Mouse (Mus musculus) embryonic stem cell, embryonic (primary cell): ENCODE results near the gene Tex26.

ENCODE experiments used
- CTCF ChIA-PET, 4 experiments: fragments of 300-600 bp in 2 of 4; fragments of 350-600 bp in 2 of 4; sonication (Branson Sonifier 250); formaldehyde crosslinking; loops; one replicate each; lab custom pipeline; 2022; ENCODE audit warnings: inconsistent platforms in 2 of 4; lab: Charles Lee
- POLR2A ChIA-PET, 4 experiments: fragments of 300-600 bp in 2 of 4; fragments of 350-600 bp in 2 of 4; sonication (Branson Sonifier 250); formaldehyde crosslinking; loops; one replicate each; lab custom pipeline; 2022; ENCODE audit warnings: antibody characterized with exemption in 4 of 4, inconsistent platforms in 1 of 4; lab: Charles Lee

Gene Tex26

GRCm38 (mm10) chr5:149427277-149428060 lies 12.0 kb upstream of the Tex26 start:
- CTCF ChIA-PET, result interaction anchor here (0.6 to 1.3 kb wide), 8 partner anchors 10 to 283 kb away, joined by 3 to 6 read pairs (median 4); no protein-coding TSS in a partner anchor
- POLR2A ChIA-PET, result interaction anchor here in 3 of 4 experiments (0.7 to 1.7 kb wide), 4 partner anchors 9 to 1085 kb away, joined by 3 to 4 read pairs (median 3); no protein-coding TSS in a partner anchor

GRCm38 (mm10) chr5:149428347-149428746 lies 11.1 kb upstream of the Tex26 start:
- ChIA-PET CTCF (interaction anchor here in 2 of 4 experiments (0.7 to 1.3 kb wide), 4 partner anchors 11 to 178 kb away, joined by 3 to 9 read pairs (median 4); no protein-coding TSS in a partner anchor), POLR2A (interaction anchor here in 3 of 4 experiments (0.7 to 1.7 kb wide), 5 partner anchors 10 to 1086 kb away, joined by 3 to 4 read pairs (median 3); no protein-coding TSS in a partner anchor)

- ChIA-PET POLR2A (interaction anchor here in 1 of 4 experiments (0.8 kb wide), 1 partner anchor 1087 kb away, joined by 3 read pairs; no protein-coding TSS in a partner anchor), CTCF (interaction anchor here in 2 of 4 experiments (0.7 to 1.3 kb wide), 3 partner anchors 11 to 178 kb away, joined by 3 to 9 read pairs (median 4); no protein-coding TSS in a partner anchor)
Observed at GRCm38 (mm10) chr5:149428810-149429255, 10.6 kb upstream of the Tex26 start.

GRCm38 (mm10) chr5:149429541-149429940 lies 9.9 kb upstream of the Tex26 start:
- CTCF ChIA-PET, result no interaction called here
- POLR2A ChIA-PET, result no interaction called here

GRCm38 (mm10) chr5:149430943-149431342 lies 8.5 kb upstream of the Tex26 start:
- ChIA-PET POLR2A (no interaction called here), CTCF (no interaction called here)

- ChIA-PET POLR2A (interaction anchor here in 2 of 4 experiments (0.7 to 1.5 kb wide), 3 partner anchors 9 to 311 kb away, joined by 3 to 5 read pairs (median 3); no protein-coding TSS in a partner anchor), CTCF (no interaction called here)
Observed at GRCm38 (mm10) chr5:149433618-149434017, 5.8 kb upstream of the Tex26 start.

- CTCF ChIA-PET, result interaction anchor here in 2 of 4 experiments (0.5 to 0.8 kb wide), 2 partner anchors 8 to 31 kb away, joined by 3 read pairs; no protein-coding TSS in a partner anchor
- POLR2A ChIA-PET, result interaction anchor here in 2 of 4 experiments (1.1 to 1.6 kb wide), 3 partner anchors 9 to 11 kb away, joined by 3 to 5 read pairs (median 5); no protein-coding TSS in a partner anchor
Observed at GRCm38 (mm10) chr5:149434141-149434690, 5.2 kb upstream of the Tex26 start.

- CTCF ChIA-PET, result no interaction called here
- POLR2A ChIA-PET, result interaction anchor here in 2 of 4 experiments (0.5 to 1.6 kb wide), 2 partner anchors 10 to 445 kb away, joined by 3 to 4 read pairs; no protein-coding TSS in a partner anchor
Observed at GRCm38 (mm10) chr5:149436541-149436940, 2.9 kb upstream of the Tex26 start.

GRCm38 (mm10) chr5:149437150-149437549 lies 2.3 kb upstream of the Tex26 start:
- ChIA-PET CTCF (interaction anchor here in 1 of 4 experiments (0.7 kb wide), 1 partner anchor 10 kb away, joined by 3 read pairs; no protein-coding TSS in a partner anchor), POLR2A (interaction anchor here in 1 of 4 experiments (1.6 kb wide), 1 partner anchor 9 kb away, joined by 3 read pairs; no protein-coding TSS in a partner anchor)

GRCm38 (mm10) chr5:149440180-149440573 lies 717 bp downstream of the Tex26 start:
- ChIA-PET POLR2A (interaction anchor here in 3 of 4 experiments (0.6 to 1.5 kb wide), 10 partner anchors 12 to 588 kb away, joined by 3 to 5 read pairs (median 3); no protein-coding TSS in a partner anchor), CTCF (interaction anchor here in 3 of 4 experiments (0.6 to 1.5 kb wide), 9 partner anchors 13 to 342 kb away, joined by 3 to 6 read pairs (median 3); partner anchors contain the start of gene Medag (in 1 of the 3))

GRCm38 (mm10) chr5:149441646-149442276 lies 2.3 kb downstream of the Tex26 start:
- ChIA-PET CTCF (interaction anchor here in 1 of 4 experiments (0.8 to 1.4 kb wide), 3 partner anchors 12 to 54 kb away, joined by 3 to 6 read pairs (median 4); no protein-coding TSS in a partner anchor), POLR2A (no interaction called here)

GRCm38 (mm10) chr5:149442277-149442660 lies 2.8 kb downstream of the Tex26 start:
- POLR2A ChIA-PET, result interaction anchor here in 1 of 4 experiments (1.3 kb wide), 1 partner anchor 8 kb away, joined by 5 read pairs; no protein-coding TSS in a partner anchor
- CTCF ChIA-PET, result interaction anchor here in 1 of 4 experiments (0.8 kb wide), 1 partner anchor 53 kb away, joined by 4 read pairs; no protein-coding TSS in a partner anchor

GRCm38 (mm10) chr5:149444451-149444850 lies 5.0 kb downstream of the Tex26 start:
- CTCF ChIA-PET, result interaction anchor here in 3 of 4 experiments (0.6 to 1.0 kb wide), 3 partner anchors 10 to 21 kb away, joined by 3 to 5 read pairs (median 3); no protein-coding TSS in a partner anchor
- POLR2A ChIA-PET, result interaction anchor here in 2 of 4 experiments (0.7 to 1.0 kb wide), 2 partner anchors 10 kb away, joined by 3 to 5 read pairs; no protein-coding TSS in a partner anchor

GRCm38 (mm10) chr5:149446495-149446894 lies 7.0 kb downstream of the Tex26 start:
- ChIA-PET CTCF (interaction anchor here in 1 of 4 experiments (1.8 kb wide), 1 partner anchor 10 kb away, joined by 5 read pairs; no protein-coding TSS in a partner anchor), POLR2A (interaction anchor here in 2 of 4 experiments (1.1 to 1.4 kb wide), 3 partner anchors 10 to 23 kb away, joined by 3 read pairs; no protein-coding TSS in a partner anchor)

GRCm38 (mm10) chr5:149447733-149448132 lies 8.3 kb downstream of the Tex26 start:
- ChIA-PET POLR2A (interaction anchor here in 2 of 4 experiments (0.6 to 1.4 kb wide), 3 partner anchors 9 to 558 kb away, joined by 3 read pairs; no protein-coding TSS in a partner anchor), CTCF (interaction anchor here (0.5 to 1.8 kb wide), 8 partner anchors 9 to 1884 kb away, joined by 3 to 5 read pairs (median 3); no protein-coding TSS in a partner anchor)

GRCm38 (mm10) chr5:149449406-149449805 lies 9.9 kb downstream of the Tex26 start:
- ChIA-PET POLR2A (interaction anchor here in 1 of 4 experiments (0.5 kb wide), 1 partner anchor 80 kb away, joined by 3 read pairs; no protein-coding TSS in a partner anchor), CTCF (no interaction called here)

GRCm38 (mm10) chr5:149451209-149451681 lies 11.8 kb downstream of the Tex26 start:
- POLR2A ChIA-PET, result no interaction called here
- CTCF ChIA-PET, result no interaction called here
